Mouse (Mus musculus) liver, embryonic 14.5 days (tissue): Measurements from ENCODE around the gene Psrc1.

Source experiments
- CTCF ChIP-seq: IDR thresholded peaks from 2 replicates; pipeline ENCODE4 v1.5.1; 2016; ENCODE audit warnings: antibody characterized with exemption, low read depth, control low read depth
- EP300 ChIP-seq: IDR thresholded peaks from 2 replicates; pipeline ENCODE4 v1.6.1; 2016; ENCODE audit warnings: antibody characterized with exemption, low read depth

GRCm38 (mm10) chr3:108410359-108410714, 26.7 kb downstream of the Psrc1 start:
- TF ChIP-seq CTCF = no peak
- no peak for TF ChIP-seq EP300
